Mouse (Mus musculus) kidney, postnatal 14 days (tissue): ENCODE data around the gene Ptgdr2.

Source experiments
- DNase-seq: peaks from one replicate; pipeline ENCODE4 v3.0.0; 2022; ENCODE audit warnings: mixed read lengths

The Ptgdr2 gene

DNA sequence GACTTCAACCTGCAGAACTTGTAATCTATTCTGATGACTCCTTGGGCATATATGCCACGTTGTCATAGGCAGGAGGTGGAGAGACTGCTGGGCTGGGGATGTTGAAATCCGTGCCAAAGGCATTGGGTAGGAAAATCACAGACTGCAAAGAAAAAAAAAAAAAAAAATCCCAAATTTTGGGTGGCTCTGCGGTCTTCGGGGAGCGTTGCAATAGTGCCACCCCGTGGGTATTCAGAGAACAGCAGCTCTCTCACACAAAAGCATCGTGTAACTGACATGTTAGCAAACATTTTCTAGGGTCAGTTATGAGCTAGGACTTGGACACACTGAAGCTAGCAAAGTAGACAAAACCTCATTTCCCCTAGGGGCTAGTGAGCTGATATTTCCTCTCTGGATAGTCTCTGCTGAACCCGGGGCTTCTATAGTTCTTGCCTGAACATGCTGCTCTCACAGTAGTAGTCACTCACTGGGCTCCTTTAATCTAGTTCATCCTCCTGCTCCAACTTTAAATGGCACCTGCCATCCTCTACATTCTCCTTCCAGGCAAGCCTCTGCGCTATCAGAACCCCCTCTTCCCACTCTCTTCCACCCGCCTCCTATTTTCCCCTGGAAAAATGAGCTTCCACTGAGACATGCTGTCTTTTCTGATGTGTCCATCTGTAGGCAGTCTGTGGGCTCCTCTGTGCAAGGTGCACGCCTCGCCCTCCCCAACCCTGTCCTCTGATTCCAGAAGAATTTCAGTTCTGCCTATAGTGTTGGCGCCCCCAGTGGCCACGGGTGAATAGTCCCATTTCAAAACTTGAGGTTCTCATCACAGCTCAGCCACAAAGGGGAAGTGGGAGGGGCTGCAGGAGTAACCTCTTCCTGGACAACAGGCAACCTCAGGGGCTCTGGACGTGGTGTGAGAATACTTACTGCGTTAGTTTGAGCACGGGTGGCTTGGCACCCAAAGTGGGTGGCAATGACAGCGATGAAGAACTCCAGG lies 42.5 kb downstream of the Ptgdr2 start:
- DNase-seq, result peak; percentile 78

DNA sequence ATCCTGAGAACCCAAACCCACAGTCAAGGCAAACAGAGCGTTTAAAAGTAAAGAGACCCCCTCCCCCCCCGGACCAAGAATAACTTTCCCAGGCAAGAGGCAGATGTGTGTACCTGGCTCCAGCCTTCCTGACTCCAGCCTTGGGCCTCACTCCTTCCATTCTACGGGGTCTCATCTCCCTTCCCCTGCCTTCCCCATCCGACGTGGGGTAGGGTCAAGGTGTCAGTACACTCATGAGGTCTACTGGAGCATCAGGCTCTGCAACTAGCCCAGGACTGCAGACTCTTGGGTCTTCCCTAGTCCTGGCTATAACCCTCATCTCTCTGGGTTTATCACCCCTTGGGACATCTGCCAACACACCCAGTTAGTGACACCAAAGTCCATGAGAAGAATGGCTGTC lies 43.2 kb downstream of the Ptgdr2 start:
- DNase-seq, result no peak

DNA sequence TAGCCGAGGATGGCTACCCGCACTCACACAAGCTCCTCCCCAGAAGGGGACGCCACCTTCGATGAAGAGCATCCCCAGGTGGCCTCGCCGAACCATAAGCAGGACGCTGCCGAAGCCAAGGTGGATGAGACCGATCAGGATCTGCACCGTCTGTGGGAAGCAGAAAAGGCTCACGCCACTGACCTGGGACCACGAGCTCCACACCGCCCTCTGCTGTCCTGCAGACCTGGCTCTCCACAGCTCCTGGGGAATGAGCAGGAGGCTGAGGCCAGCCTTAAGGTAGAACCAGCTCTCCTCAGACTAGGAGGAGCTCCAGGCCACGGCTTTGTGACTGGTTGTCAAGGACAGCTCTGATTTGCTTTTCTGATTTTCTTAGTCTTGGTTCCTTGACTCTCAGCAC lies 46.2 kb downstream of the Ptgdr2 start:
- peak; percentile 37 for DNase-seq

DNA sequence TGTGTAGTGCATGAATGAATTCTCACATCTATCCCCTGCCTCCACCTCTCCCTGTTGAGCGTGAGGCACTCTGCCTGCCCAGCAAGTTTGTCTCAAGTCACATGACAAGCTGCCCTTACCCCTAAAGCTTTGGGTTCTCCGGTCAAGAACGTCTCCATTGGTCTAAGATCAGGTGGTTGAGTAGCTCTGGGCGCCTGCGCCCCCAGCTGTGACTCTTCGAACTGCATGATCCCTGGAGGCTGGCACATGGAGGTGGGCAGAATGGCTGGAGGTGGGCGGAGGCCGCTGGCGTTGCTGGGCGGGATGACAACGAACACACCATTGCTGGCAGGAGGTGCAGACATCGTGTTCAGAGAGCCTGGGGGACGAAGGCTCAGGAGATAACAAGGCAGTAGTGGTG lies 47.6 kb downstream of the Ptgdr2 start:
- no peak for DNase-seq

DNA sequence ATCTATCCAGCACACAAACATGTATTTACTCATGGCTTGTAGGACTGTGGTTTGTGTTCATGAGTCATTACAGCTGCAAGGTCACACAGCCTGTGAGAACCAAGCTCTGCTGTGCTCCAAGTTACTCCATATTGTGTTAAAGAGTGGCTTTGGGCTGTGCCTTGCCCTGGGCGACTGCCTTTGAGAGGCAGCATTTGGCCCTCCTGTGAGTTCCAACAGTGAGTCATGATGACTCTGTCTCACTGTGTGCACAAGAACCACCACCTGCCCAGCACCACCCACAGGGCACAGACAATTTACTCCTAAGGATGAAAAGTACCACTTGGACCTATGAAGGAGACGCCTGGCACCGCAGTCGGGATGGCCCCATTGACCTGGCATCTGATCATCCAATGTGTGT lies 48.9 kb downstream of the Ptgdr2 start:
- no peak for DNase-seq

DNA sequence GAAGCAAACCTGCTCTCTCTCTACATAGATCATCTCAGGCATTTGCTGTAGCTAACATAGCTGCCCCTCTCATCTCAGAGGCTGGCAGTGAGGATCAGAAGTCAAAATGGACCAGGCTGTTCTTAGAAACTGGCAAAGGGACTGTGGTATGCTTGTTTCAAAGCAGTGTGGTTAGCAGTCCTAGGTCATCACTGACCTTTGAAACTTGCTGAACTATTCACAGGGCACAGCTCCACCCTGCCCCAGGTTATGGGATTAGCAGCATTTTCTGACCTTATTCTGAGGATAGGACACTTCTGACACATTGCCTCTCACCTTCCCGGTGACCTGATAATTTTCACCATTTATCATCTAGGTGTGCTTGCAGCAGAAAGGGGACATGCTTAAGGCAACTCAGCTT lies 51.6 kb downstream of the Ptgdr2 start:
- no peak for DNase-seq

DNA sequence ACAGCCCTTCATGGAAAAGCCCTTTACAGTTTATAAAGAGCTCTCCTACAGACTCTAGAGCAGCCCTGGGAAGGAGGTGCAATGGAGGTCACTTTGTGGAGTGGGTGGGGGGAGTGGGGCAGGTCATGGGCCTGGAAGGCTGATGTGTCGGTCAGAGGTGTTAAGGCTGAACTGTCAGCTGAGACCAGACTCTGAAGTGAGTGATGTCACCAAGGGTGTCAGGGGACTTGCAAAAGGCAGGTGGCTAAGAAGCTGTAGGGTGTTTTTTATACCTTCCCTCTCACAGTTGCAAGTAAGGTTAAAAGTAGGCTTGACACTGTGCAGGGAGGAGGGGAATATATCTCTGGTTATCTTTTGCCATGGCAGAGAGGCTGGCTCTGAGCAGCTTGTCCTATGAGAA lies 53.8 kb downstream of the Ptgdr2 start:
- no peak for DNase-seq

DNA sequence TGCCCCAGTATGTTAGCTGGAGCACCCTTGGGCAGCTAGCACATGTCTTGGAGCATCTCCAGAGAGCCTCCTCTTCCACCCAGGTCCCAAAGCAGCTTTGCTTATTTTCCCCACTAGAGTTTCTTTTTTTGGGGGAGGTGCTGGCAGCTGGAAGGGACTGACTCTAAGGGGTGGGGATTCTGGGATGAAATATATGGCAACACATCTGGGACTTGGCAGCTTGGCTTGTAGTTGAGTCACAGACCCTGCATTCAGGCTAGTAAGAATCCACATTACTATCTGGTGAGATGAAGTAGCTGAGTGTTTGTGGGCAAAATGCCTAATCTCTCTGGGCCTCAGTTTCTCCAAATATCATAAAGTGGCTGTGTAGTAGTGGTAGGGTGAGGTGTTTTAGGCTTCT lies 55.0 kb downstream of the Ptgdr2 start:
- DNase-seq, result no peak
